Mouse (Mus musculus): Measurements from ENCODE around the gene Nr4a2. TPM values are rescaled to one million over a fixed set of nuclear protein-coding genes. Genes with fewer than 3 reads are reported as not detected.

Gene Nr4a2
- 3.2 TPM for polyA plus RNA-seq (2017; shearing (Covaris generic))

GRCm38 (mm10) chr2:57123991-57124840 lies at the start of gene Nr4a2:
Nr4a2 (minus strand) TSS chr2:57124003.

Other genes starting within 250 kb of the Nr4a2 start
- gene Gpd2, start 113.6 kb upstream of the Nr4a2 start, polyA plus RNA-seq (2017; shearing (Covaris generic)), result 16.4 TPM